Mouse (Mus musculus): Measurements from ENCODE around the gene Trhr2. TPM values are rescaled to one million over a fixed set of nuclear protein-coding genes. Genes with fewer than 3 reads are reported as not detected.
A peak's percentile ranks its signal among the peaks of the same experiment; 100 is the strongest.

The Trhr2 gene
- polyA plus RNA-seq (2012; rRNA removed): 0.19 and 0.23 TPM in 2 replicates

DNA sequence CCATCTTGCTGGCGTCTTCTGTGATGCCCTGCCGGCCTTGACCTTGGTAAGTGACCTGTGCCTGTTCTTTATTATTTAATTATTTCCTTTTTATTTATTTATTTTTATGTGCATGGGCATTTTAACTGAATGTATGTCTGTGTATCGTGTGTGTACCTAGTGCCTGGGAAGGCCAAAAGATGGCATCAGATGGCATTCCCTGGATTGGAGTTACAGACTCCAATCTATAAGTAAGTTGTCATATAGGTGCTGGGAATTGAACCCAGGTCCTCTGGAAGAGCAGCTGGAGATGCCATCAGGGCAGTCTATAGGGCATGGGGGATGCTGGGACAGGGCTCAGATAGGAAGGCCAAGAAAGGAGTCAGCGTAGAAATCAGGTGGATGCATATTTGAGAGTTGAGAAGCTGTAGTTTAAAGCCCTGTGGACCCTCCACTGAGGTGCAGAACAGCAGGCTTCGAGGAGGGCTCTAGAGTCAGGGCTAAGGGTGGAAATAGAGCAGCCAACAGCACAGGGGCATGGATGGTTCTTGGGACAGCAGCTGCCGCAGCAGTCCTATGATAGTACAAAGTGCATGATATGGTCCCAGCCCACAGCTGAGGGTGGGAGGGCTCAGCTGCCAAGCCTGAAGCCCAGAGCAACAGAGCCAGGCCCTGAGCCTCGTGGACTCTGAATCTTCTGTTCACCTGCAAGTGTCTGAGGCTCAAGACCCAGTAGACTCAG lies at the start of gene Trhr2:
Gene Trhr2, minus strand, starts transcription at position 51 of the 721 bp plus-strand sequence.
- no peak for DNase-seq (ENCODE audit: low spot score)

DNA sequence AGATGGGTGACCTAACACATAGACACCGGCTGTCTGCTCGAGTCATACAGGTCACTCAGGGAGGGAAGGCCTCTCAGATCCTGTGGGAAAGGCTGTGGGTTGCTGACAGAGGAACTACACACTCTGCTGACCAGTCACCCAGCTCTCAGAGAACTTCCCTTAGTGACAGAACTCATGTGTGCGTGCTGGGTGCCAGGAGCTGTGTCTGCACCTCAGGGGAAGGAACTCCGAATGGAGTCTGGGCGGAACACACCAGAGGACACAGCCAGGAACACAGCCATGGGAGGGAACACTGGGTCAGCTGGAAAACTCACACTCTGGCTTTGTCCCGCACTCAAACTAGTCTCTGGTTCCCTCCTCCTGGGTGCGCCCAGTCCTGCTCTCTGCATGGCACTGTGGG lies 47.1 kb upstream of the Trhr2 start:
- DNase-seq (ENCODE audit: low spot score): no peak

DNA sequence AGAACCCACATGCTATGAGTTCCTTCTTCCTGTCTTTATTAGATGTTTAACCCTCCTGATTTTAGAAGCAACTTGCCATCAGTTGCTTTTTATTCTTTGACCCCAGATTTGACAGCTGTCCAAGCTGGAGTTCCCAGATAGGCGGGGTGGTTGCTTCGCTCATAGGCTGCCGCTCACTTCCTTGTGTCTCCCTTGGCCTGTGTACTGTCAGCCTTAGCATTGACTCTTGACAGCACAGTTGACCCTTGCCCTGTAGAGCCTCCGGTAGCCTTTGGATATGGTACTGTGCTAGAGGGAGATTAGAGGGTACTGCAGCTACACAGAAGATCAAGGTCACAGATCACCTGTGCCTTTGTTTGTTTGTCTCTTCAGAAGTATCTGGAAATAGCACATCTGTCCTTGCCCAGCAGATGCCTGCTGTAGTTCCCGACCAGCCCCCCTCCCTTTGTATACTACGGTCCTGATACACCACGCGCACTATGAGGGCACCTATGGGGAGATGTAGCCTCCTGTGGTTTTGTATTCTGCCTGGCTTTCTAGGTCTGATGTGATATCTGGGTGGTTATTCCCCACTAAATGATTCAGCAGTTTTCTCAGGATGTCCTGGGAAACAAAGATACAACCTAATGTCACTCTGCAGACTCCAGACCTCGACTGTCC lies 44.7 kb upstream of the Trhr2 start:
- DNase-seq (ENCODE audit: low spot score): no peak

DNA sequence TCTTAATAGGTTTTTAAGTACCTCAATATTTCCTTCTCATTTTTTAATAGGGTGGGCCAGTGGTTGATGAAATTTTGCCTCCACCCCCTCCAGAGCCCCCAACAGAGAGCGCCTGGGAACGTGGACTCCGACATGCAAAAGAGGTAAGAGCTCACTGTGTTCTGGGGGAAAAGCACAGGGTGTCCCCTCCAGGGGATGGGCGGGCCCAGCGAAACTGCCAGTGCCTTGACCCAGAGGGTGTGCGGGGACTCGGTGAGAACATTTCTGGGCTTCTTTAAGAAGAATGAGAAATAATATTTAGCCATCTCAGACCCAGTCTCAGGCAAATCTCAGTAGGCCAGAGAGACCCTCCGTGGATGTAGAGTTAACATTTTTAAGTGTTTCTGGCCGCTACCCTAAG lies 37.6 kb upstream of the Trhr2 start:
- DNase-seq (ENCODE audit: low spot score): no peak

DNA sequence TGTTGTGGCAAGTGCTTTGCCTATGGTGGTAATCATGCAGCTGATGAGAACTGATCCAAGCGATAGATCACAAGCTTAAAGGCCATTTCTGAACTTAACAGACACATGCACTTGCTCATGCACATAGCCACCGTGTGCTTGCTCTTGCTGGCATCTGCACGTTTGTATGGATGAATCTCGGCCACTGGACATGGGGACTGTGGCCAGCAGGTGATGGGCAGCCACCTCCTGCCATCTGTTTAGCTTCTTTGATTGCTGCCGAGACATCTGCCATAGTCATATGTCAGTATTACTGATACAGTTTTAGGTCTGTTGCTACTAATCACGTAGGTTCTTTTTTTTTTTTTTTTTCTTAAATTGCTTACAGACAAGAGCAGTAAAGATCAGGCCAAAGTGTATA lies 34.7 kb upstream of the Trhr2 start:
- no peak for DNase-seq (ENCODE audit: low spot score)

DNA sequence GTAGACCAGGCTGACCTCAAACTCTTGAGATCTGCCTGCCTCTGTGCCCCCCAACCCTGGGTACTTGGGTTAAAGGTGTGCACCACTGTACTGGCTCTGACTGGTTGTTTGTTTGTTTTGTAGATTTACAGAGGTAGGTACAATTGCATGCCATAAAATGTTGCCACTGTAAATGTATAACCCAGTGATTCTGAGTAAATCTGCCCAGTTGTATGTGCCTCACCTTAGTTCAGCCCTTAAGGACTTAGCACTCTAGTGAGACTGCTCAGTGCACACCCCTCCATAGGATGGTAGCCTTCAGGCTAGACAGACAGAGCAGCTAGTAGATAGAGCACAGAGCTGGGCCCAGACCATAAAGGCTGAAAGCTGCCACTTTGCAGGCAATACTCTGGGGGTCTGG lies 33.2 kb upstream of the Trhr2 start:
- no peak for DNase-seq (ENCODE audit: low spot score)

DNA sequence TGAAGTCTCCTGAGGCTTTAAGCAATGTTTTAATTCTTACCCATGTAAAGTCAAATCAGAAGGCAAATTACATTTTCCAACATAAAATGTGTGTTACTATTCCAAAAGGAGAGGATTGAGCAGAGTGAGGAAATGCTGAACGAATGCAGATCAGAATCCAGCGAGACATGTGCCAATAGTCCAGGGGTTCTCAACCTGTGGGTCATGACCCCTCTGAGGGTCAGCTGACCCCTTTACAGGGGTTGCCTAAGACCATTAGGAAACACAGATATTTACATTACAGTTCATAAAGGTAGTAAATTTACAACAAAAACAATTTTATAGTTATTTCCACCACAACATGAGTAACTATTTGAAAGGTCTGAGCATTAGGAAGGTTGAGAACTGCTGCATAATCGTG lies 30.2 kb upstream of the Trhr2 start:
- no peak for DNase-seq (ENCODE audit: low spot score)

DNA sequence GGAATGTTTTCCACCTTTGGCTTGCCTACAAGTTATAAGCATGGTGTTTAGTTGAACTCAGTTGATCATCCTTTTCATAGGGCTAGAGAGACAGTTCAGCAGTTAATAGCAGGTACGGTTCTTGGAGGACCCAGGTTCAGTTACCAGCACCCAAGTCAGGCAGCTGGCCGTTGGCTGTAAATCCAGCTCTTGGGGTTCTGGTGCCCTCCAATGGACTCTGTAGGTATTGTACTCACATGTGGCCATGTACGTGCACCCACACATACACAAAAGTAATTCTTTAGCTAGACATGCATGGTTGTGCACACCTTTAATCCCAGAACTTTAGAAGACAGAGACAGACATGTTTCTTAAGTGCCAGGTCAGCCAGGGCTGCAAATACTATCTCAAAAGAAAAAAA lies 28.8 kb upstream of the Trhr2 start:
- no peak for DNase-seq (ENCODE audit: low spot score)

DNA sequence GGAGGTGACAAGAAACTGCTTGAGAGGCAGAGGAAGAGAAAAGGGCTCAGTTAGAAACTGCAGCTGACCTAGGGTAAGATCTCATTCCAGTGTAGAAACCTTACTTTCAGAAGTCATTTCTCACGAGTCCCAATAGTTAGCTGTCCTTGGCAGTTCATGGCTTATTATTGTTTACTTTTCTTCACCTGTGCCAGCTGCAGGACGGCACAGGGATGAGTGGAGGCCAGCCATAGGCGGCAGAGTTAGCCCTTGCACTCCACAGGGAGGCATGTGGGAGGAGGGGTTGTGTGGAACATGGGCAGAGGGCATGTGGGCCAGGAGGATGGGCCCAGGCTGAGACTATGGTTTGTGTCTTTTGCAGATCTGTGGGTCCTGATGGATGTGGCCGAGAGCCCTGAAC lies 22.5 kb upstream of the Trhr2 start:
- no peak for DNase-seq (ENCODE audit: low spot score)

DNA sequence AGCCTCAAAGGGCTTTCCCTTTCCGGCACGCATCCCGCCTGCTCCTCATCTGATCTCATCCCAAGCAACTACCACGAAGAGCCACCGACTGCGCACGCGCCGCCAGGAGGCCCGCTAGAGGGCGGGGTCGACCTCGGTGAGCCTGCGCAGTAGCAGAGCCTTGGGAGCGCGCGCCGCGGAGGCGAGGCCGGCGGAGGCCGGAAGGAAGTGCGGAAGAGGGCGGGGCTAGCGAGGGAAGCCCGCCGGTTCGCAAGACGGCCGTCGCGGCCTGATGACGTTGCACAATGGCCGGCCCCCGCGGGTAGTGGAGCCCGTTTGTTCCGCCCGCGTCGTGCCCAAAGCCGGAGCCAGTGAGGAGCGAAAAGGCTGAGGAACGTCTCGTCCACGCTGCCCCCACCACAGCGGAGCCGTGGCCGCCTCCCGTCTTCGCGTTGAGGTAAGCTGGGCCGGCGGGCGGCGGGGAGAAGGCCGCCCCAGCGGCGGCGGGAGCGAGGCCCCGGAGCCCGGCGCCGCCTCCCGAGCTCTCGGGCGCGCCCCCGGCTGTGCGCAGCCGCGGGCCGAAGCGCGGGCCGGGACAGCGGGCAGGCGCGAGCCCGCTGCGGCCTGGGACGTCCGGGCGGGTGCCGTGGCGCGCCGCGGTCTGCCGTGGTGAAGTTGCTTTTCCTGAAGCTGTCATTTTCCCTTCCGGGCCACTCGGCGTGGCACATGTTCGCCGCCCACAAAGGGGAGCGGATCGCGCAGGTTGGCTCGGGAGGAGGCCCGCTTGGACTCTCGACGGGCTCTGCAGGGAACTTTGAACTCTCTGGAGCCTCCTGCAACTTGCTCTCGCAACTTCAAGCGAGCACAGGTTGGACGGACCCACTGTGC lies 16.1 kb upstream of the Trhr2 start, which contains the start of gene Zc3h18:
Gene Zc3h18, plus strand, starts transcription at position 245 of the 867 bp plus-strand sequence.
- peak; percentile 98 for DNase-seq (ENCODE audit: low spot score)

DNA sequence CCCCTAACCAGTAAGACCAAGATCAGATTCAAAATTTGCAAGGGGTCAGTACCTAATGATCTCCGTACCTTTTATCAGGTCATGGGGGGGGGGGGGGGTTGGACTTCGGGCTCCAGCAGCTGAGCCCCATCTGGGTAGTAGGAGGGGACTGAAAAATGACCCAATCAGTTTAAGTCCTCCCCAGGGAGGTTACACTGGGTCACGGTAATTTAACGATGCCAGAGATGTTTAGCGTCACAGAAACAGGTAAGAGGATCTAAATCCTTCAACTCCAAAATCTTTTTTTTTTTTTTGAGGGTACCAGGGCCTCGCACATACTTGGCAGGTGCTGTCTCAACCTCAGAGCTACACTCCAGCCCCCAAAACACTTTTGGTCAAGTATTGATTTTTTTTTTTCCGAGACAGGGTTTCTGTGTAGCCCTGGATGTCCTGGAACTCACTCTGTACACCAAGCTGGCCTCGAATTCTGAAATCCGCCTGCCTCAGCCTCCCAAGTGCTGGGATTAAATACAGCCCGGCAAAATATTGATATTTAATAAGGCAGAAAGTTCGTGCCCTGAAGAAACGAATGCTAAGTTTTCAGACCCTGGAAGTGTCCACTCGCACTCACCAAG lies 15.3 kb upstream of the Trhr2 start:
- no peak for DNase-seq (ENCODE audit: low spot score)

DNA sequence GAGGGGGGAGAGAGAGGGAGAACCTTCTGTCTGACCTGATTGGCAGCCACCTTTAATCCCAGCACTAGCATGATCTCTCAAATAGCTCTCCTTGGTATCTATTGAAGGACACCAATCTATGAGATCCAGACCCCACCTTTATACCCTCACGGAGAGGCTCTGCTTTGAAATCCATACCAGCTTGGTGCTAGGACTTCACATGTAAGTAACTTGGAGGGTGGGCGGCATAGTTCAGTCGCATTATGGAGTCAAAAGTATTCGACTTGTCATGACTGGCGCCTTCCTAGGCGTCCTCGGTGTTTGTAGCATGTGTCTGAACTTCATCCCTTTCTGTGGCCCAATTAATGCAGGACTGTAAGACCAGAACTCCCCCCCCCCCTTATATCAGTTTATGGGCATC lies 14.8 kb upstream of the Trhr2 start:
- DNase-seq (ENCODE audit: low spot score): no peak

DNA sequence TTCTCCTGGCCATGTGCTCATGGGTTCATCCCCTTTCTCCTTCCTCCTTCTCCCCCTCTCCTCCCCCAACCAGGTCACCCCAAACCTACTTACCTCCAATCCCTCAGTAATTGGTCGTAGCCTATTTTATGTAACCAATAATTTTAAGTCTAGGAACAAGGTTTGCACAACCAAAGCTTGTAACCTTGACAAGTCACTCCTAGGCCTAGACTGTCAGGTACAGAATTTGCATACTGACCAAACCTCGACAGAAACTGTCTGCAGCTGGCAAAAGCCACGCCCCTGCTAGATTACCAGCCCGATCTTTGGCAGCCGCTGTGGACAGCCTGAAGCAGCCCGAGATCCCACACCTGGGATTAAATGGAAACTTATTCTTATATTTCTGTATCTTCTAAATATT lies 11.2 kb upstream of the Trhr2 start:
- no peak for DNase-seq (ENCODE audit: low spot score)

DNA sequence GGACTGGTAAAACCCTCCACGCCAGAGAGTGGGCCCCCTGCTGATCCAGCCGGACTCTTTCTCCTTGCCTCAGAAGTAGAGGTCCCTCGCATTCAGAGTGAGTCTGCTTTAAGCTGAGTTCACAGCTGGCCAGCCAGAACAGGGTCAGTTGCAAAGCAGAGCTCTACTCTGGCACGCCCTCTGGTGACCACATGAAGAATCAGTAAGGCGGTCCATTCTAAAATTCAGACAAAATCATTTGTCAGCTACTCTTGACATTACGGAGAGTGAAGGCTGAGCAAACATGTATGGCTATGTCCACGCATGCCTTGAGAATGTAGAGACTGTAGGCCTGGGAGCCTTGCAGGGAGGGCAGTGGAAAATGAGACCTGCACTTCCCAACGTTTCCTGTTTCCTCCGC lies 9.1 kb upstream of the Trhr2 start:
- DNase-seq (ENCODE audit: low spot score): peak; percentile 55

DNA sequence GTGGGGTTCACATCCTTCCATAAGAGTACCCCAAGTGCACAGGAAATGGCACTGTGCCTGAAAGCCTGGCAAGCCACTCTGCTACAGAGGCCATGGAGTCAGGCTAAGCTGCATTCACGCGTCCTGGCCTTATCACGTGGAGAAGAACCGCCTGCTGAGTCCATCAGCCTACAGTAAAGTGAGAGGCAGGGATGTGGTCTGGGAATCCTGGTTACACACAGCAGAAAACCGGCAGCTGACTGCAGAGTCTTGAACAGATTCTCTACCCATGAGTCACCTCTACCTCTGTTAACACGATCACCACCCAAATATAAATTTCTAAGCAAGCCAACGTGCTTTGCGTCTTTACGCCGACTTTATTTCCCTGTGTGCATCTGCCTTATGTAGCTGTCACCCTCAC lies 7.9 kb upstream of the Trhr2 start:
- no peak for DNase-seq (ENCODE audit: low spot score)

DNA sequence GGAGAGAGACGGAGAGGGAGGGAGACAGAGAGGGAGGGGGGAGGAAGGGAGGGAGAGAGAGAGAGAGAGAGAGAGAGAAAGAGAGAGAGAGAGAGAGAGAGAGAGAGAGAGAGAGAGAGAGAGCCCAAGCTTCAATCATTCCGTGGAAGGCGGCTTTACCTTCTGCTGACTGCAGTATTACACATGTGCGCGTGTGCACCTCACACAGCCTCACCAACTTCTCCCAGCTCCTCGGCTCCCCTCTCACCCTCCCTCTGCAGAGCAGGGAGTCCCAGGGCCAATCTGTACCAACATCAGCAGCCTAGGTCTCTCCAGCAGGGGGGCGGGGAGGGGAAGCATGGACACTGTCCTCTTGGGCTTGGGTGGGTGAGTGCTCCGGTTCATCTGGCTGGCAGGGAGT lies 2.4 kb upstream of the Trhr2 start:
- no peak for DNase-seq (ENCODE audit: low spot score)

DNA sequence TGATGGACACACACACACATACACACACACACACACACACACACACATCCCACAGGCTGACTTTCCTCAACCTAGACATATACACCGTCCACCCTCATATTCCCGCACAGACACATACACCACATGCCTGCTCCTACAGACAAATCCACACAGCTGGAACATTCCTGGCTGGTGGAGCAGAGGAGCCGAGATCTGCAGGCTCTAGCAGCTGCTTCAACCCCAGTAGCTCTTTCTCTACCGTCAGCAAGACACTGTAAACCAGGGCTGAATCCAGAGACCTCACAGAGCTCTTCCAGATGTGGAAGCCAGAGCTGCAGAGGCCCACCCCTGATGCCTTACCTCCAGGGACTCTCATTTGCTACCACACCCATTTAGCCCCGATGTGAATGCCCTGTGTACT lies 1.7 kb upstream of the Trhr2 start:
- no peak for DNase-seq (ENCODE audit: low spot score)

DNA sequence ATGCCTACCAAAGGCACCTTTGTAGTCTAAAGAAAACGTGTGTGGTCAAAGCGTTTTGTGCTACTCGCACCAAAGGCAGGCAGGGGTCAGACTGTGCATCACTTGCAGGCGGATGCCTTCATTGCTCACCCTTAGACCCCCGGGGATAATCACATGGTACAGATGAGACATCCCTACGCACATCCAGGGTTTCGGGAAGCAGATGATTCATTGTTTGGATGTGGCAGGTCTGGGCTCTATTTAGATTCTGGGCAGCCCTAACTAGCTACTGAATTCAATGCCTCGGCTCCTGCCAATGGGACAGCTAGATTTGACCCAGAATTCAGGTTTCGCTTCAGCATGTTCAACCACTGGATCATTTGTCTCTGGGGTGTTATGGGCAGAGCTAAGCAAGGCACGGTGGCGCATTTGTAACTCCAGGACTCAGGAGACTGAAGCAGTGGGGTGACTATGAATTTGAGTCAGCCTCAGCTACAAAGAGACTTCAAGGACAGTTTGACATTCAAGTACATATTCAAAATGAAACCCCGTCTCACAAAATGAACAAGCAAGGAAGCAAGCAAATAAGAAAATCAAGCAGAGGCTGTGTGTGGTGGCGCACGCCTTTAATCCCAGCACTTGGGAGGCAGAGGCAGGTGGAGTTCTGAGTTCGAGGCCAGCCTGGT lies 1.3 kb downstream of the Trhr2 start:
- DNase-seq (ENCODE audit: low spot score): no peak

DNA sequence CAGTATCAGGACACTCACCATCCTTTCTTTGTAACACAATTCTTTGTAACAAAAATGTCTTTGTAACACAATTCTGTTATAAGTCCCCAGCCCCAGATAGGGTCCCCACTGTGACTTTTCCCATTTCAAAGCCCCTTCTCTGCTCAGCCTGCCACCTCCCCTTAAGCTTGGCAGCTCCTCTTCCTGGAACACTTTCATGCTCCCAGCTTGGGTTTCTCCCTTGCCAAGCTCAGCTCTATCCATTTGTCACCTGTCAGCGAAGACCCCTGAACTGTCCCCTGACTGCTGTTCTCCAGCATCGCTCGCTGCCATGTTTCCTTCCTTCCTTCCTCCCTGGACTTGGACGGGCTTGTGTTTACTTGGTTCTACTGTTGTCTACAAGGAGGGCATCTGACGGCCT lies 2.9 kb downstream of the Trhr2 start:
- DNase-seq (ENCODE audit: low spot score): no peak

DNA sequence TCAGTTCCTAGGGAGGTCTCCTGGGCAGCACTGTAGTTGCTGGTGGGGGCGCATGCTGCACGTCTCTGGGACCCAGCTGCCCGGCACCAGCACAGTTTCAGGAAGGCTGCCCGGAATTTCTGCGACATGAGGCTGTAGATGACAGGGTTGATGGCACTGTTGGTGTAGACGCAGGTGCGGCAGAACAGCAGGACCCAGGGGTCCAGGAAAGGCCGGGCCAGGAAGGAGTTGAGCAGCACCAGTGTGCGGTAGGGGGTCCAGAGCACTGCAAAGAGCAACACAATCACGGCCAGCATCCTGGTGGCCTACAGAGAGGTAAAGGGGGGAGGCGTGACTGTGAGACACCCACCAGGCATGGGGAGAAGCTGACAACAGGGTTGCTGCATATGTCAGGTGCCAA lies 3.3 kb downstream of the Trhr2 start:
- no peak for DNase-seq (ENCODE audit: low spot score)
